Mouse (Mus musculus) cerebellum, postnatal 36 days (tissue): ENCODE measurements around the gene Lgals7.

ENCODE experiments used
- DNase-seq, 2 experiments: peaks; one replicate each; pipeline ENCODE4 v3.0.0; 2021 to 2022; ENCODE audit warnings: mixed read lengths in 2 of 2

Gene Lgals7

GRCm38 (mm10) chr7:28831411-28832125 is 32.1 kb upstream of the Lgals7 start:
- no peak for DNase-seq

GRCm38 (mm10) chr7:28832137-28832536 is 31.5 kb upstream of the Lgals7 start:
- DNase-seq = no peak

- DNase-seq = no peak
Observed at GRCm38 (mm10) chr7:28833723-28834347, 29.8 kb upstream of the Lgals7 start, which contains the start of gene Lgals4. TSS of gene Lgals4 (plus strand) at chr7:28833854.

GRCm38 (mm10) chr7:28836936-28837335 is 26.7 kb upstream of the Lgals7 start:
- no peak for DNase-seq

- DNase-seq = no peak
Observed at GRCm38 (mm10) chr7:28838331-28838730, 25.3 kb upstream of the Lgals7 start.

GRCm38 (mm10) chr7:28847273-28847672 is 16.4 kb upstream of the Lgals7 start:
- no peak for DNase-seq

- no peak for DNase-seq
Observed at GRCm38 (mm10) chr7:28849700-28850236, 13.9 kb upstream of the Lgals7 start.

- no peak for DNase-seq
Observed at GRCm38 (mm10) chr7:28850642-28851041, 13.0 kb upstream of the Lgals7 start.

GRCm38 (mm10) chr7:28859953-28860352 is 3.7 kb upstream of the Lgals7 start:
- no peak for DNase-seq

- no peak for DNase-seq
Observed at GRCm38 (mm10) chr7:28860898-28861297, 2.8 kb upstream of the Lgals7 start.

GRCm38 (mm10) chr7:28862817-28863499 is 695 bp upstream of the Lgals7 start:
- DNase-seq = no peak

- DNase-seq = no peak
Observed at GRCm38 (mm10) chr7:28864288-28864750, 666 bp downstream of the Lgals7 start.

- DNase-seq = no peak
Observed at GRCm38 (mm10) chr7:28865481-28866300, 2.0 kb downstream of the Lgals7 start.

GRCm38 (mm10) chr7:28866769-28867507 is 3.3 kb downstream of the Lgals7 start:
- DNase-seq = no peak

GRCm38 (mm10) chr7:28867508-28868340 is 4.1 kb downstream of the Lgals7 start:
- DNase-seq = peak; percentile 68 to 77

- DNase-seq = no peak
Observed at GRCm38 (mm10) chr7:28870901-28871664, 7.4 kb downstream of the Lgals7 start.

- DNase-seq = no peak
Observed at GRCm38 (mm10) chr7:28874565-28874964, 10.9 kb downstream of the Lgals7 start.

- no peak for DNase-seq
Observed at GRCm38 (mm10) chr7:28876099-28876498, 12.4 kb downstream of the Lgals7 start.

- DNase-seq = no peak
Observed at GRCm38 (mm10) chr7:28877155-28877554, 13.5 kb downstream of the Lgals7 start.

GRCm38 (mm10) chr7:28877856-28878255 is 14.2 kb downstream of the Lgals7 start:
- DNase-seq = no peak
